Mouse (Mus musculus): Measurements from ENCODE around the gene Fubp1. TPM values are rescaled to one million over a fixed set of nuclear protein-coding genes. Genes with fewer than 3 reads are reported as not detected.
A peak's percentile ranks its signal among the peaks of the same experiment; 100 is the strongest.

Fubp1 gene
- total RNA-seq, 2 experiments from 2014 or later: 105 to 116 TPM

- peak in 1 of 2 experiments; percentile 22 for DNase-seq (ENCODE audit: low spot score in 2 of 2)
These were observed 21.3 kb downstream of the Fubp1 start for GRCm38 (mm10) chr3:152231333-152232100.

- DNase-seq (ENCODE audit: low spot score in 2 of 2): no peak
These were observed 25.0 kb downstream of the Fubp1 start for GRCm38 (mm10) chr3:152235238-152235637.

- DNase-seq (ENCODE audit: low spot score in 2 of 2): no peak
These were observed 25.6 kb downstream of the Fubp1 start for GRCm38 (mm10) chr3:152235805-152236204.

DNA sequence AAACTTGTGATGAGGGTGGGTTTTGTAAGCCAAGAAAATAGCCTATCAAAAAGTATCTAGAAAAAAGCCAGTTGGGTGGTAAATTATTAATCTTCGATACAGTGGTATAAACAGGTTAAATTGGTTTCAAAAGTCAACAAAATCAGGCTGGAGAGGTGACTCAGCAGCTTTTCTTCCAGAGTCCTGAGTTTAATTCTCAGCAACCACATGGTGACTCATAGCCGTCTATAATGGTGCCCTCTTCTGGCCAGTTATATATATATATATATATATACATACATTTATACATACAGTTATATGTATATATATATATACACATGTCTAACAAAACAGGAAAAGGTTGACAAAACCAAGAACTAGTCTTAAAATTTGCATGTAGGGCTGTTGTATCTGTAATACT is 28.6 kb downstream of the Fubp1 start:
- DNase-seq (ENCODE audit: low spot score in 2 of 2): no peak

DNA sequence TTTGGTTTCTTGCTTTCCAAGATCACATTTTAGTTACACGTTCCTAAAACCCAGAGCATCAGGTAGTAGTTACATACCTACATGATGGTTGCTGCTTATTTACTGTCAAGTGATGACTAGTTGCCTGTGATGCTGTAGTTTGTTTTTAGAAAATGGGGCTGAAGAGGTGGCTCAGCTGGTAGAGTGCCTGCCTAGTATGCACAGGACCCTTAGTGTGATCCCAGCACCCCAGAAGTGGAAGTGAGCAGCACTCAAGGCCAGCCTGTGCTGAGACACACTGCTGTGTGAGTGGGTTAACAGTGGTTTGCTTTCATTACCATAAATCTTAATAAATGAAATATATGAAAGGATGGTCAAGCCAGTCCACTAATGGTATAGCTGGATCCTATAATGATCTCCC is 29.4 kb downstream of the Fubp1 start:
- no peak for DNase-seq (ENCODE audit: low spot score in 2 of 2)

DNA sequence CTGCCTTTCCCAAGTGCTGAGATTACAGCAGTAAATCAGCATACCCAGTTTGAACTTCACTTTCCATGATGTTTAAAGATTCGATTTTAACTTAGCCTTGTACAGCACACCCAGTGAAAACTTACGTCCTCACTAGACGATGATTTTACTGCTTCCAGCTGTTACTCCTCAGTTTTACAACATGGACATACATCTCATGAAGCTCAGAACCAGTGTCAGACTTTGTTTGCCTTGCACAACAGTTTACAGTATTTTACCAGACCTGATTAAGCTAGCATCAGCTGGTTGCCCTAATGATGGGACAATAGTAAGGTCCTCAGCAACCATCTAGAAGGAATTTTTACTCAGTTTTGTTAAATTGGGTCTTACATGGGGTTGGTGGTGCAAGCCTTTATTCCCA is 30.9 kb downstream of the Fubp1 start:
- DNase-seq (ENCODE audit: low spot score in 2 of 2): no peak

DNA sequence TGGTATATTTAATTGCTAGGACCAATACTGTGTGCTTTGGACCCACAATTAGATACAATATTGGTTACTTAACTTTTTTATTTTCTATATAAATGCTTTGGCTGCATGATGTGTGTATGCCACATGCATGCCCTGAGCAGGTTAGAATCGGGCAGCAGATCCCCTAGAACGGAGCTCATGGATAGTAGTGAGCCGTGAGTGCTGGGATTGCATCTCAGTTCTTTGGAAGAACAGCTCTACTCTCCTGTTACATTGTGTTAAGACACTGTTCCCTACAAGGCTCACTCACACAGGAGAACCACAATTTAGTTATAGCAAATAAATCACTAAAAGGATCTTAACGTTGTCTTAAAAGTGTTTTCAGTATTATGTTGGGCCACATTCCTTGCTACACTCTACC is 33.1 kb downstream of the Fubp1 start:
- no peak for DNase-seq (ENCODE audit: low spot score in 2 of 2)

DNA sequence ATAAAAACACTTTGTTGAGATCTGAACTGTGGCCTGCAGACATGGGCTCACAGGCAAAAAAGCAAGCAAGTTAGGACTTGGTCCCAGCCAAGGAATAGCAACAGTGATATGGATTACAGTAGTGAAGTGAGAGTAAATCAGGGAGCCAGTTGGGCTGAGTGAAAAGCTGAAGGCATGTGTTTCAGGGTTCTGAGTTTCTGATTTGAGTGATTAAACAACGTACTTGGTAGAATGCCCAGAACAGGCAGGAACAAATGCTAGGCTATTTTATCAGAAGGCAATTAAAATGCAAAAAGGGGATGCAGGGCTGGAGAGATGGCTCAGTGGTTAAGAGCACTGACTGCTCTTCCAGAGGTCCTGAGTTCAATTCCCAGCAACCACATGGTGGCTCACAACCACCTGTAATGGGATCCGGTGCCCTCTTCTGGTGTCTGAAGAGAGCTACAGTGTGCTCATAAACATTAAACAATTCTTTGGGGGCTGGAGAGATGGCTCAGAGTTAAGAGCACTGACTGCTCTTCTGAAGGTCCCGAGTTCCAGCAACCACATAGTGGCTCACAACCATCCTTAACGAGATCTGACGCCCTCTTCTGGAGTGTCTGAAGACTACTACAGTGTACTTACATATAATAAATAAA is 35.2 kb downstream of the Fubp1 start:
- DNase-seq (ENCODE audit: low spot score in 2 of 2): no peak

DNA sequence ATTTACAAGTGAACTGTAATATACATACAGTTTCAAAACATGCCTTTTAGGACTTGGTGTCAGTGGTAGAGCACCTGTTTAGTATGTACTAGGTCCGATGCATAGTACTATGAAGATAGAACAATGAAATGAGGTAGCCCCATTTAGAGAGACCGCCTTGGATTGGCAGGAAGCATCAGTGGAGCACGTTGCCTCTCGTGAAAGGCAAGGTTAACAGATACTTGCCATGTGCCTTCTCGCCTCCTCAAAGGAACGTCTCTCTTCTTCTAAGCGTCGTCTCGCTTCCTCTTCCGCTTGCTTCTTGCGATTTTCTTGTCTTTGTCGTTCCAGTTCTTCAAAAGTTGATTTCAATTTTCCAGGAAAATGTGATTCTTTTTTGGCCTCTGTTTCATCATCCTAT is 37.5 kb downstream of the Fubp1 start:
- DNase-seq (ENCODE audit: low spot score in 2 of 2): no peak

DNA sequence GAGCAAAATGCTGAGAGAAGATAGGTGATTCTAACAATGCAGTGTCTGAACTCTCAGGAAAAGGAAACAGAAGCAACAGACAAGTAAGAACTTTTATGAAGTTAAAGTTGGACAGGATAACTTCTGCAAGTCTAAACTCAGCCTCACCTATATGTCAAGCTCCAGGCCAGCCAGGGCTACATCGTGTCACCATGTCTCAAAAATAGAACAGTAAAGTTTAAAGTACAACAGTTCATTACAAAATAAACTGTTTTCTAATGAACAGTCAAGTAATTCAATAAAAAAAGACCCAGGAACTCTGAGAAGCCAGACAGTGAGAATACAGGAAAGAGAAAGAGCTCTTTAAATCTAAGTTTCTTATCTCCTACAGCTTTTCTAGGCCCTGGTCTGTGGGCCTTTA is 40.3 kb downstream of the Fubp1 start:
- no peak for DNase-seq (ENCODE audit: low spot score in 2 of 2)

GRCm38 (mm10) chr3:152257528-152257927 is 47.3 kb downstream of the Fubp1 start:
- DNase-seq (ENCODE audit: low spot score in 2 of 2): no peak

GRCm38 (mm10) chr3:152259409-152259808 is 49.2 kb downstream of the Fubp1 start:
- peak; percentile 56 to 75 for DNase-seq (ENCODE audit: low spot score in 2 of 2)

- no peak for DNase-seq (ENCODE audit: low spot score in 2 of 2)
These were observed 50.1 kb downstream of the Fubp1 start for GRCm38 (mm10) chr3:152260362-152260761.

GRCm38 (mm10) chr3:152261436-152261835 is 51.2 kb downstream of the Fubp1 start:
- DNase-seq (ENCODE audit: low spot score in 2 of 2): no peak

- DNase-seq (ENCODE audit: low spot score in 2 of 2): no peak
These were observed 51.7 kb downstream of the Fubp1 start for GRCm38 (mm10) chr3:152261948-152262347.

DNA sequence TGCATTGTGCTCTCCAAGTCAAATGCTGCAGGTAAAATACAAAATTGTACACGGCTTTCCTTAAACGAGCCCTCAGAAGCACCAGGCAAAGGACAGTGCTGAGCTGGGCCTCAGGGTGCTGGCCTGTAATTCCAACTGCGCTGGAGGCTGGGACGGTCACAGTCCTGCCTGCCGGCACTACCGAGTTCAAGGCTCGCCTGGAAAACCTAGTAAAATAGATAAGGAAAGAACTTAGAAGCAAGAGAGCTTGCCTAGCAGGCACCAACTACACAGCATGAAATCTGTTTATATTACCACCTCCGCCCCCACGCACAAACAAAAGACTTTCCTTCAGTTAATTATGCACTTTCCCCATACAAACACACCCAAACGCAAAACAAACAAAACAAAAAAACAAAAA is 54.2 kb downstream of the Fubp1 start:
- no peak for DNase-seq (ENCODE audit: low spot score in 2 of 2)

DNA sequence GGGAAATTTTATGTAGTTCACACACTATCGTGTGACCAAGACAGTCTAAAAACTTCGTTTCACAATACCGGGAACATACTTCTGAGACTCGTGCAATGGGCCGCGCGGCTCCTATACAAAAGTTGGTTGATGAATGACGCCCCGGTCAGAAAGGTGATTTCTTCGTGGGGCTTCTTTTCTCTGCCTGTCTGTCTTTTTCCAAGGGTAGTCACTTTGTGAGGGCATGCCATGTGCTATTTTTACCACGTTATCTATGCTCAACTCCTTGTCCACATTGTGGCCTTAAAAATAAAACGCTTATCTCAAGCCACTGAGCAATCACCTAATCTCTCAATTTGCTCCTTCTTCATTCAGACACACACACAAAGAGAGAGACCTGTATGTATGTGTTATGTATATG is 54.6 kb downstream of the Fubp1 start:
- DNase-seq (ENCODE audit: low spot score in 2 of 2): no peak

- peak; percentile 78 to 87 for DNase-seq (ENCODE audit: low spot score in 2 of 2)
These were observed 55.3 kb downstream of the Fubp1 start for GRCm38 (mm10) chr3:152265351-152266035.

GRCm38 (mm10) chr3:152266036-152266421 is 55.8 kb downstream of the Fubp1 start, which contains the start of gene Nexn:
Gene Nexn (minus strand): TSS chr3:152266350.
- DNase-seq (ENCODE audit: low spot score in 2 of 2): peak in 1 of 2 experiments; percentile 33

- DNase-seq (ENCODE audit: low spot score in 2 of 2): no peak
These were observed 57.9 kb downstream of the Fubp1 start for GRCm38 (mm10) chr3:152268099-152268498.

- DNase-seq (ENCODE audit: low spot score in 2 of 2): no peak
These were observed 61.0 kb downstream of the Fubp1 start for GRCm38 (mm10) chr3:152271071-152271710.

GRCm38 (mm10) chr3:152271876-152272275 is 61.7 kb downstream of the Fubp1 start:
- DNase-seq (ENCODE audit: low spot score in 2 of 2): no peak
